Mouse (Mus musculus): ENCODE measurements around the gene Dagla.

Dagla gene

GRCm38 (mm10) chr19:10198286-10198685 is 106.4 kb downstream of the Dagla start:
- no peak for DNase-seq (ENCODE audit: low spot score)

- DNase-seq (ENCODE audit: low spot score) = no peak
These were observed 107.5 kb downstream of the Dagla start for GRCm38 (mm10) chr19:10197130-10197529.
